Mouse (Mus musculus) activated CD4-positive, CD25-positive, alpha-beta regulatory T cell, adult 9 weeks (primary cell): Measurements from ENCODE around the gene Ap2m1. TPM values are rescaled to one million over a fixed set of nuclear protein-coding genes. Genes with fewer than 3 reads are reported as not detected.

Experiments used
- polyA plus RNA-seq: library from polyadenylated mRNA; unstranded; fragments of 100-300 nt; shearing (Covaris generic); gene quantifications from one replicate; pipeline ENCODE4 v1.2.1, GENCODE M21; 2017

Gene Ap2m1
- 454 TPM for polyA plus RNA-seq

DNA sequence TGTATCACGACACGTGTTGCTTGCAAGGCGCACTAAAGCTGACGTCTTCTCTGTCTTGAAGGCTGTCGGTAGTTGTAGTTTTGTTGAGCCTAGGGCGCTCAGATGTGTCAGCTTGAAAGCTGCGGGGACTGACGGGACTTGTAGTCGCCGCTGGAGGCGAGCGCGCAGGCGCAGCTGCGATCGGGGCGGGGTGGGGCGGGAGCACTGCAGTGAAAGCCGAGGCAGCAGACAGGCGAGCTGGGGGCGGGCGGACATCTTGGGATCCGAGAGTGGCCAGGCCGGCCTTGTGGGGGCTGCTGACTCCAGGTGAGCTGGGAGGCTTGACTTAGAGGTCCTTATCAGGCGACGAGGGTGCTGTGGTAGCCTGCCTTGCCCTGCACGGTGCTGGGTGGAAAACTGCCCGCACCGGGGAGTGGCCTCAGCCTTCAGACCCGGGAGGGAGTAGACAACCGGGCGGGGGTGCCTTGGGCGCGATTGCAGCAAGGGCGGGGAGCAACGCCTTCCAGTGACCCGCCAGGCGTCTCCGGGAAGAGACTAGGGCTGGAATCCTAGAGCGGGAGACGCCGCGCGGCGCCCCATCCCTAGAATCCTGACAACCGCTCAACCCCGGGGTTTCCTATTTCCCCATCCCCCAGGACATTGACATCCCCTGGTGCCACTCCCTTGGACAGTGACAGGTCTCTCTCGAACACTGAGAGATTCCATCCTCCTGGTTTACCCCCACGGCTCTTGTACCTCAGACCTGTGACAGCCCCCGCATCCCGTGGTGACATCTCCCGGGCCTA, at the start of gene Ap2m1:
TSS of gene Ap2m1 (plus strand) at position 183 of the 785 bp plus-strand sequence.

GRCm38 (mm10) chr16:20498677-20499475, 36.4 kb upstream of the Ap2m1 start, which contains the start of gene Eif2b5:
Eif2b5 (plus strand) TSS chr16:20498817.

DNA sequence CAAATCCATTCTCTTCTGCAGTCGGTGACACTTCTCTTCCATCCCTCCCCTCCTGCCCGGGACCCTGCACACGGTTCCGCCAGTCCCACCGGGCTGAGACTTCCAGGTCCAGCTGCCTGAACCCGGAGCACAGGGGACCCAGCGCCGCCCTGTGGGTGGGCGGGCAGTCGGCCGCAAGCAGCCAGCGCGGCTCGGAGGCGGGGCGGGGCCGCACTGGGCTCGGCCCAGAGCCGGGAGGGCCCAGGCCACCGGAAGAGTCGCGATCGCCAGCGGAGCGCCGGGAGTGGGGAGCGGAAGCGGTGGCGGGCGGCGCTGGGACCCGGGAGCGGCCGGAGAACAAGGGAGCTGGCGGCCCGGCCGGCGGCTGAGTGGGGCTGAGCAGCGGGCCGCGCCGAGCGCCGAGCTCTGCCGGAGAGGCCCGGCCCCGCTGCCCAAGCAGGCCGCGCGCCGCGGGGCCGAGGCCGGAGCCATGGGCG, 18.5 kb upstream of the Ap2m1 start, which contains the start of gene Dvl3:
TSS of gene Dvl3 (plus strand) at position 257 of the 476 bp plus-strand sequence.

DNA sequence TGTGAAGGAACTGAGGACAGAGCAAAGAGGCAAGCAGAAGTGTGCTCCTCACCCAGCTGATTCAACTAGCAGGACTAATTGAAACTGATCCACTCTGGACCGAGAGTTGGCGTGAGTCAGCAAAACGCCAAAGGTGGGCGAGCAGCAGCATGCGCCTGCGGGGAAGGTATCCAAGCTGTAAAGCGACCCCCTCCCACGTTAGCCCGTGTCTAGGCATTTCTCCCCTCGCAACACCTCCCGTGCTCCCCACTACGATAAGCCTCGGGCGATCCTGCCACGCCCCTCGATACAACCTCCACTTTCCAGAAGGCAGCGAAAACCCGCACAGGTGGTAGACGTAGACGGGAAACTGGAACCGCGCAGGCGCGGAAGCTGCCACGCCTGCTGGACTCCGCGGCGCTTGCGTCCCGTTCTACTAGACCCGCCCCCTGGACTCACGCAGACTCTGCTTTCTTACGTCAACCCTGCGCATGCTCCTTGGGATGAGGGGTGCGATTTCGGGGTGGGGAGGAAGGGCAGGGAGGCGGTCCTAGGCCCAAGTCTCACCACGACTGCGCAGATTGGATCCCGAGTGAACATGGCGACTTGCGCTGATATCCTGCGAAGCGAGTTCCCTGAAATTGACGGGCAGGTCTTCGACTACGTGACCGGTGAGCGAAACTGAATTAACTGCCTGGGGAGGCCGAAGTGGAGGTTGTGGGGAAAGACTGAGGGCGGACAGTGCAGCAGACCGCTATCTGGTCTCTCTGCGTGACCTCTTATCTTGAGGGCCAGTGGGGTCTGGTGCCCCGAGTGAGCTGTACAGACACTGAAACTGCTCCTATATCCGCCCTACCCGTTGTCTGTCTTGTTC, 13.0 kb downstream of the Ap2m1 start, which contains the start of gene Abcf3:
TSS of gene Abcf3 (plus strand) at position 482 of the 853 bp plus-strand sequence.

GRCm38 (mm10) chr16:20589366-20589938, 54.2 kb downstream of the Ap2m1 start, which contains the start of gene Vwa5b2:
Vwa5b2 (plus strand) TSS chr16:20589471.

Other genes starting within 250 kb of the Ap2m1 start
- gene Parl, start 233.1 kb upstream of the Ap2m1 start, polyA plus RNA-seq, result 85.9 TPM
- not detected for gene Cyp2ab1, start 210.1 kb upstream of the Ap2m1 start, polyA plus RNA-seq
- gene Abcc5, start 109.1 kb upstream of the Ap2m1 start, polyA plus RNA-seq, result 46.7 TPM
- 21.8 TPM for gene Eif2b5, start 36.7 kb upstream of the Ap2m1 start, polyA plus RNA-seq
- 5.9 TPM for gene Dvl3, start 18.5 kb upstream of the Ap2m1 start, polyA plus RNA-seq
- gene Abcf3, start 13.1 kb downstream of the Ap2m1 start, polyA plus RNA-seq, result 95.9 TPM
- gene Vwa5b2, start 54.0 kb downstream of the Ap2m1 start, polyA plus RNA-seq, result not detected
- gene Eef1akmt4, start 76.1 kb downstream of the Ap2m1 start, polyA plus RNA-seq, result 23.0 TPM
- gene Gm49333, start 76.1 kb downstream of the Ap2m1 start, polyA plus RNA-seq, result not detected
- gene Alg3, start 76.3 kb downstream of the Ap2m1 start, polyA plus RNA-seq, result 45.0 TPM
- not detected for gene Camk2n2, start 85.8 kb downstream of the Ap2m1 start, polyA plus RNA-seq
- not detected for gene Ece2, start 94.3 kb downstream of the Ap2m1 start, polyA plus RNA-seq
- gene Psmd2, start 116.2 kb downstream of the Ap2m1 start, polyA plus RNA-seq, result 280 TPM
- 151 TPM for gene Eif4g1, start 132.8 kb downstream of the Ap2m1 start, polyA plus RNA-seq
- 1.1 TPM for gene Fam131a, start 157.8 kb downstream of the Ap2m1 start, polyA plus RNA-seq
- 65.8 TPM for gene Polr2h, start 182.2 kb downstream of the Ap2m1 start, polyA plus RNA-seq
- 0.86 TPM for gene Clcn2, start 182.3 kb downstream of the Ap2m1 start, polyA plus RNA-seq
- gene Chrd, start 197.6 kb downstream of the Ap2m1 start, polyA plus RNA-seq, result not detected
- not detected for gene Thpo, start 199.0 kb downstream of the Ap2m1 start, polyA plus RNA-seq